Mouse (Mus musculus) stomach, postnatal 0 days (tissue): ENCODE measurements around the gene Cd81.

Experiments used
- CTCF ChIP-seq: IDR thresholded peaks from 2 replicates; pipeline ENCODE4 v1.5.1; 2016; ENCODE audit warnings: antibody characterized with exemption, low read depth, mild to moderate bottlenecking, moderate library complexity
- EP300 ChIP-seq: optimal IDR thresholded peaks from 2 replicates; pipeline ENCODE3; 2016; ENCODE audit warnings: antibody characterized with exemption

- TF ChIP-seq CTCF (no peak), EP300 (no peak)
These were observed 2.0 kb downstream of the Cd81 start for GRCm38 (mm10) chr7:143054612-143054965.
